Mouse (Mus musculus) ES-Bruce4 (cell line): ENCODE data around the gene Tmem170b. TPM values are rescaled to one million over a fixed set of nuclear protein-coding genes. Genes with fewer than 3 reads are reported as not detected.

Experiments used
- H3K27ac ChIP-seq: 2 replicates; pipeline ENCODE4 v1.5.1; 2012; ENCODE audit warnings: low read length, inconsistent platforms; ENCODE audit not compliant: insufficient read depth
- H3K27me3 ChIP-seq: 2 replicates; pipeline ENCODE4 v1.6.1; 2012; ENCODE audit warnings: mild to moderate bottlenecking, low read length, inconsistent platforms; ENCODE audit not compliant: control insufficient read depth, poor library complexity, insufficient read depth, severe bottlenecking
- H3K36me3 ChIP-seq: 2 replicates; pipeline ENCODE4 v1.6.1; 2012; ENCODE audit warnings: inconsistent platforms, mild to moderate bottlenecking, low read length, moderate library complexity; ENCODE audit not compliant: control insufficient read depth, poor library complexity, insufficient read depth, severe bottlenecking
- H3K4me1 ChIP-seq: one replicate; pipeline ENCODE4 v1.8.1; 2011; ENCODE audit warnings: low read length; ENCODE audit not compliant: control insufficient read depth, insufficient read depth
- H3K4me3 ChIP-seq: 2 replicates; pipeline ENCODE4 v1.5.1; 2011; ENCODE audit warnings: low read depth, mild to moderate bottlenecking, low read length
- H3K9ac ChIP-seq: 2 replicates; pipeline ENCODE4 v1.6.1; 2012; ENCODE audit warnings: low read depth, mild to moderate bottlenecking, inconsistent platforms; ENCODE audit not compliant: poor library complexity, severe bottlenecking
- H3K9me3 ChIP-seq: replicated peaks from 2 replicates; pipeline ENCODE4 v1.6.1; 2012; ENCODE audit warnings: mild to moderate bottlenecking, low read length, inconsistent platforms; ENCODE audit not compliant: control insufficient read depth, poor library complexity, insufficient read depth, severe bottlenecking
- CTCF ChIP-seq: IDR thresholded peaks from one replicate; pipeline ENCODE4 v1.8.1; 2011; ENCODE audit warnings: low read depth, low read length
- EP300 ChIP-seq: IDR thresholded peaks from 2 replicates; pipeline ENCODE4 v1.6.1; 2011; ENCODE audit warnings: low read depth, low read length; ENCODE audit not compliant: insufficient read depth
- POLR2A ChIP-seq: IDR thresholded peaks from one replicate; pipeline ENCODE4 v1.8.1; 2011; ENCODE audit warnings: low read length; ENCODE audit not compliant: insufficient read depth
- polyA plus RNA-seq: library from polyadenylated mRNA; stranded (reverse); fragments of >200 nt; gene quantifications from 2 replicates; pipeline ENCODE4 v1.2.4, GENCODE M21; 2011; ENCODE audit warnings: low read depth; ENCODE audit not compliant: missing spikeins, insufficient read depth, insufficient read length

Gene Tmem170b
- polyA plus RNA-seq, 1 experiment, result 9.0 TPM

DNA sequence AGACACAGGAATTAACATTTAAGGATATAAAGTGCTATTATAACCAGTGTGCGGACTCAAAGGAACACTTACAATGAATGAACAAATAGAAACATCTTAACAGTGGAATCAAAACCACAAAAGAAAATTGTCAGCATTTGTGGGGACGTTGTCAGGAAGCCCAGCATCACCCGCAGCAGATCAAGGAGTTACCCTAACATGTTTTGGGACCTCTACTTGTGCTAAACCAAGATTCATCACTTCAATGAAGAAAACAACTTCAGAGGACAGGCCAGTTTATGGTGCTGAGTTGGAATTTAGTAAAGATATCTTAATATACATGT is 21.4 kb upstream of the Tmem170b start:
- no peaks in the 10 kb centered on the region for H3K4me1 ChIP-seq
- no peak overlapping the region for H3K27ac ChIP-seq
- H3K4me3 ChIP-seq, result no peak overlapping the region
- TF ChIP-seq EP300 (no peak), POLR2A (no peak), CTCF (no peak)
- H3K9me3 ChIP-seq, result no peaks in the 10 kb centered on the region
- no peak overlapping the region for H3K9ac ChIP-seq
- H3K27me3 ChIP-seq, result no peaks in the 10 kb centered on the region
- H3K36me3 ChIP-seq, result no peaks in the 10 kb centered on the region

DNA sequence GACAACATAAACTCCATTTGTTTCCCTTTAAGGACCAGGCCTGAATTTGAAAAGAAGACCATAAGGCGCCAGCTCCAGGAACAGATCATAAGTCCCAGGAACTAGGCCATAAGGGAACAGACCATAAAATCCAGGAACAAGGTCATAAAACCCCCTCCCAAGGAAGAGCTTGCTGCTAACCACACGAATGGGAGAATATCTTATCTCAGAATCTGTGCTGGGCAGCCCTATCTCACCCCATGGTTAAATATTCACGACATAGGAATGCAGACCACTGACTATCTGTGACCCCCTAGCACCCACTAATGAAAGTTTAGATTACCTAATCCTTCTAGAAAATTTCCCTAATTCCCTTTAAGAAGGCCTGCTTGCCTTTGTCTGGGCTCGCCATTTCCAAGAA is 20.8 kb upstream of the Tmem170b start:
- no peak overlapping the region for H3K27ac ChIP-seq

DNA sequence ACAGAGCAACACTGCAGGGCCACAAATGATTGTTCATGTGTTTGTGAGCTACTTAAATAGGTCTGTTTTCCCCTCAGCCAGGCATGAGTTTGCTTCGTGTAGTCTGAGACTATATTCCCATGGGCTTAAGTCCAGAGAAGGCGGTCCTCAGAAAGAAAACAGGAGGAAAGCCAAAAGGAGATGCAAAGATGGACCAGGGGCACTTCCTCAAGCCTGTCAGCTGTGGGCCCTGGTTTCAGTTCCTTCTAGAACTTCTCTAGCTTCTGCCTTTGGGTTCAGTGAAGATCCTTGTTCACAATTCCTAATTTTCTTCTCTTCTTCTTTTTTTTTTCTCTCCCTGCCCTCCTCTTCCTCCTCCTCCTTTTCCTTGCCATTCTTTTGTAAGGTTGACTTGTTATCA is 9.0 kb upstream of the Tmem170b start:
- Histone ChIP-seq H3K4me1 (no peaks in the 10 kb centered on the region), H3K36me3 (no peaks in the 10 kb centered on the region), H3K9me3 (no peaks in the 10 kb centered on the region), H3K27me3 (no peaks in the 10 kb centered on the region), H3K27ac (no peak overlapping the region), H3K9ac (no peak overlapping the region), H3K4me3 (no peak overlapping the region)
- TF ChIP-seq EP300 (no peak), CTCF (no peak), POLR2A (no peak)

More for the DNA sequence above, 20.8 kb upstream of the Tmem170b start:
- no peak overlapping the region for H3K4me3 ChIP-seq
- H3K4me1 ChIP-seq, result no peaks in the 10 kb centered on the region
- H3K9ac ChIP-seq, result no peak overlapping the region
- no peak for TF ChIP-seq CTCF
- TF ChIP-seq POLR2A, result no peak
- no peak for TF ChIP-seq EP300
- H3K9me3 ChIP-seq, result no peaks in the 10 kb centered on the region
- no peaks in the 10 kb centered on the region for H3K36me3 ChIP-seq
- no peaks in the 10 kb centered on the region for H3K27me3 ChIP-seq

DNA sequence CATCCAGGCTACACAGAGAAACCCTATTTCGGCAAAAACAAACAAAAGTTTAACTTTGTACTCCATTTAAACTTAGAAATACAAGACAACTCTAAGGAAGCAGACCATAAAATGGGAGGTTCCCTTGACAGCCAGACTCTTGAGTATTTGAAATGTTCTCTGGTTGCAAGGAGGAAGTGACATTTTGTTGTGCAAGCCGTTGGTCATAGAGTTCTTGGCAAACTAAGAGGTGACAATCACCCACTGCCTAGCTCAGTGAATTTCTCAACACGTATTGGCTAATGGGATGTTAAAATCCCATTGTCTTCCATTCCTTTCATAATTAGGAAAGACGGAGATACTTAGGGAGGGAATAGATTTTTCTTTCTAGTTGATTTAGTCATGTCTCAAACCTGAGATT is 5.7 kb upstream of the Tmem170b start:
- Histone ChIP-seq H3K27ac (no peak overlapping the region), H3K4me1 (peaks cover 2% of the 10 kb centered on the region), H3K4me3 (no peak overlapping the region), H3K9ac (no peak overlapping the region), H3K36me3 (no peaks in the 10 kb centered on the region), H3K9me3 (no peaks in the 10 kb centered on the region), H3K27me3 (no peaks in the 10 kb centered on the region)
- TF ChIP-seq CTCF, result no peak
- no peak for TF ChIP-seq POLR2A
- TF ChIP-seq EP300, result no peak

DNA sequence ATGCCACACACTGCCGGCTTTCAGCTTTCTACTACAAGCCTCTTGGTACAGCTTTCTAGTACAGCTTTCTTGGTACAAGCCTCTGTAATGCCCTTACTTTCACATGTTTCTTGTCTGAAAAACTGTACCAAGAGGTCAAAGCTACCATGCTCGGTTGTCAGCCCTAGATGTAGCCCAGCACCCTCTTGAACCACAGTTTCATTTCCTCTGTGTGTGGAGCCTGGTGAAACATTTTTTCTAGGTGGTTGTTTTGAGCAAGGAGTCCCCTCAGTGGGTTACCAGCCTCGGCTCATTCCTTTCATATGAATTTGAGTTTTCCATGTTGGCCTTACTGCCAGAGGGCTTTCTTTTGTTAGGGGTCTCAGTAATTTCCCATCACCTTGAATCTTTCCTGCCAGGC is 4.7 kb upstream of the Tmem170b start:
- TF ChIP-seq POLR2A (no peak), EP300 (no peak), CTCF (no peak)
- Histone ChIP-seq H3K4me1 (peaks cover 2% of the 10 kb centered on the region), H3K27ac (no peak overlapping the region), H3K9me3 (no peaks in the 10 kb centered on the region), H3K9ac (no peak overlapping the region), H3K27me3 (no peaks in the 10 kb centered on the region), H3K4me3 (no peak overlapping the region), H3K36me3 (no peaks in the 10 kb centered on the region)

DNA sequence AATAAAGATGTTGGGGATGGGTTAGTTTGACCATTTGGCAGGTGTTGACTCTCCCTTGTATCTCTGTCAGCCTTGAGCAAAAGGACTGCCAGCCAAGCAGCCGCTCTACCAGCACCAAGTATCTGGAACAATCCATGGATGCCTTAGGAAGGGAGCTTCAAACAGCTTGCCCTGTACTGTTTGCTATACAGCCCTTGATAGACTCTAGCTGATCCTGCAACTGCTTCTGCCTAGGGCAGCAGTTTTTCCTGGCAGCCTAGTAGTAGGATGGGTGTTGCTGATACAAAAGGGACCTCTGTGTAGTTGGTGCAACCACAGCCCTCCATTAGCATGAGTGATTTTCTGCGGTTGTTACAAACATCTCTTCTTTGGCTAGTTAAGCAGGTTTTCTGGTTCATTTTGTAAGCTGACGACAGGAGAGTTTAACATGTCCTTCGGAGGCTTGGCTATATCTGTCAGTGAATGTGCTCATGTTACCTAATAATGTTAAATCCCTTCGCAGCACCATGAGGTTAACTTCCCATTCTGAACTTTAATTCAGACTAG is 1.7 kb upstream of the Tmem170b start:
- Histone ChIP-seq H3K36me3 (no peaks in the 10 kb centered on the region), H3K4me3 (no peak overlapping the region), H3K9me3 (no peaks in the 10 kb centered on the region), H3K27me3 (no peaks in the 10 kb centered on the region), H3K9ac (no peak overlapping the region), H3K4me1 (peaks cover 2% of the 10 kb centered on the region), H3K27ac (no peak overlapping the region)
- TF ChIP-seq POLR2A (no peak), CTCF (no peak), EP300 (no peak)
